Mouse (Mus musculus): ENCODE results near the gene Asb6. TPM values are rescaled to one million over a fixed set of nuclear protein-coding genes. Genes with fewer than 3 reads are reported as not detected.

Asb6 gene
- polyA plus RNA-seq, 1 experiment from 2014 or later = 47.2 TPM

DNA sequence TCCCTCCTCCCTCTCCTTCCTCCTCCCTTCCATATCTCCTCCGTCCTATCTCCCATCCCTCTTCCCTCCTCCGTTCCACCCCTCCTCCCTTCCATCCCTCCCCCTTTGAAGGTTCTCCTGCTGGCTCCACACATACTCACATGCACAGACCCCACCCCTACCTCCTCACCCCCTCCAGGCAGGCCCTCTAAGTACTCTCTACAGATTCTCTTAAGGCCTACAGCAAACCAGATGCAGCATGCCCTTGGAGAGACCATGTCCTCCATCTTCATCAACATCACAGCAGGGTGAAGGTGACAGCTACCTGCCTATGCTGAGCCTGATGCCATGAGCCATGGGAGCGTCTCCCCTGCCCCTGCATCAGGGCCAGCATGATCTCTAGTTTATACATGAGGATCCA is 52.9 kb downstream of the Asb6 start:
- no peak overlapping the region for H3K4me3 ChIP-seq (replicated peaks; ENCODE audit: low read length)
- peaks cover 11% of the 10 kb centered on the region for H3K4me1 ChIP-seq (replicated peaks; ENCODE audit: control insufficient read depth, insufficient read depth, low read length)
- 80% methylated on average over 3 of the region's 3 CpGs for WGBS
- H3K9ac ChIP-seq (replicated peaks; ENCODE audit: low read depth, low read length) = no peak overlapping the region
- H3K4me2 ChIP-seq (ENCODE audit: low read length) = no peak overlapping the region
- no peaks in the 10 kb centered on the region for H3K36me3 ChIP-seq (ENCODE audit: control insufficient read depth, insufficient read depth)
- ATAC-seq = no peak
- H3K27ac ChIP-seq (ENCODE audit: low read length) = no peak overlapping the region
- no peaks in the 10 kb centered on the region for H3K9me3 ChIP-seq (ENCODE audit: control insufficient read depth, low read length)
- no peaks in the 10 kb centered on the region for H3K27me3 ChIP-seq (replicated peaks; ENCODE audit: control insufficient read depth, insufficient read depth, low read length)

DNA sequence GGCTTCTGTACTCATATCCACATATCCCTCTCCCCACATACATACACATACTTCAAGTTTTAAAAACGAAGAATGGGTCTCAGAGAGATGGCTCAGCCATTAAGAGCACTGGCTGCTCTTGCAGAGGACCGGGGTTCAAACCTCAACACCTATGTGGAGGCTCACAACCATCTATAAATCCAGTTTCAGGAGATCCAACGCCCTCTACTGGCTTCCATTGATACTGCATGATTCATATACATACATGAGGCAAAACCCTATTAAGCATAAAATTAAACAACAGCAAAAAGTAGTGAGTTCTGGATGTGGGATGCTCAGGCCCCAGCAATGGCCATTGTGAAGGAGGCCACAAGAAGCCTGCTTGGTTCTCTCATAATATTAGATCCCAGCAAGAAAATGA is 54.2 kb downstream of the Asb6 start:
- Histone ChIP-seq H3K9me3 (ENCODE audit: control insufficient read depth, low read length) (no peaks in the 10 kb centered on the region), H3K27me3 (replicated peaks; ENCODE audit: control insufficient read depth, insufficient read depth, low read length) (no peaks in the 10 kb centered on the region), H3K4me2 (ENCODE audit: low read length) (no peak overlapping the region), H3K9ac (replicated peaks; ENCODE audit: low read depth, low read length) (no peak overlapping the region), H3K4me3 (replicated peaks; ENCODE audit: low read length) (no peak overlapping the region), H3K36me3 (ENCODE audit: control insufficient read depth, insufficient read depth) (no peaks in the 10 kb centered on the region), H3K27ac (ENCODE audit: low read length) (no peak overlapping the region), H3K4me1 (replicated peaks; ENCODE audit: control insufficient read depth, insufficient read depth, low read length) (peaks cover 23% of the 10 kb centered on the region)
- no peak for ATAC-seq
- 60% methylated on average over 3 of the region's 3 CpGs for WGBS

DNA sequence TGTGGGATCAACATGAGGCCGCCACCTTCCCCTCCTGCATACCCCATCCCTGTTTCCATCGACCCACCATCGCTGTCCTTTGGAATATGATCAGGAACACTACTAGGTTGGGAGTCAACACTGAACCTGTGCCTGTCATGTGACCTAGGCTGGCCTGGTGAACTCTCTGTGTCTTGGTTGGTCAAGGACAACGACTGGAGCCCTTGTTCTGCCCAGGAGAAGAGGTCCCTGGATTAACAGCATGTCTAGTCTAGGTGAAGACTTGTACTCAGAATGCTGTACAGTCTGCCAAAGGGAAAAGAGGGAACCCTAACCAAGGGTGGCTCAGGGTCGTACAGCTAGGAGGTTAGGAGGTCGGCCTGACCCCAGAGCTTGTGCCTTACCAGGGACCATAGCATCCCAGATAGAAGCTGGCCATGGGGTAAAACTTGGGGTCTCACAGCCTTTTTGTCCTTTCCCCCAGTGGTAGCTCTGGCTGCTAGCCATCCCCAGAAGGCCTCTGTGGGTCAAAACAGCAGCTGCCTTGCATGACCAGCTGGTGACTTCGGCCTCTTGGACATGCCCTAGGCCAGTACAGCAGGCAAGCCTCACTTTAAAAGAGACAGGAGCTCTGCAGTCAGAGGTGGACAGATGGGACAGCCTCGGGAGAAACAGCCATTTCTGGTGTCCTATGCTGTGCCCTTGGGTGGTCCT is 56.7 kb downstream of the Asb6 start:
- H3K9ac ChIP-seq (replicated peaks; ENCODE audit: low read depth, low read length) = no peak overlapping the region
- no peak for ATAC-seq
- H3K9me3 ChIP-seq (ENCODE audit: control insufficient read depth, low read length) = no peaks in the 10 kb centered on the region
- WGBS = 84% methylated on average over 8 of the region's 8 CpGs
- no peak overlapping the region for H3K4me3 ChIP-seq (replicated peaks; ENCODE audit: low read length)
- H3K27me3 ChIP-seq (replicated peaks; ENCODE audit: control insufficient read depth, insufficient read depth, low read length) = no peaks in the 10 kb centered on the region
- no peak overlapping the region for H3K4me2 ChIP-seq (ENCODE audit: low read length)
- H3K27ac ChIP-seq (ENCODE audit: low read length) = no peak overlapping the region
- peaks cover 24% of the 10 kb centered on the region for H3K4me1 ChIP-seq (replicated peaks; ENCODE audit: control insufficient read depth, insufficient read depth, low read length)
- no peaks in the 10 kb centered on the region for H3K36me3 ChIP-seq (ENCODE audit: control insufficient read depth, insufficient read depth)

Other genes starting within 250 kb of the Asb6 start
- 0.89 and 0.93 TPM in 2 replicates for gene Cstad, start 235.3 kb downstream of the Asb6 start, polyA plus RNA-seq (2015; fragmentation: Nextera tagmentation; extraction: Ambion mirVana)
- 2.1 and 2.9 TPM in 2 replicates for gene 1700001O22Rik, start 26.7 kb downstream of the Asb6 start, polyA plus RNA-seq (2015; fragmentation: Nextera tagmentation; extraction: Ambion mirVana)
- gene Ntmt1, start 22.5 kb downstream of the Asb6 start, polyA plus RNA-seq (2015; fragmentation: Nextera tagmentation; extraction: Ambion mirVana) = 120 and 121 TPM in 2 replicates
- 1.9 and 4.0 TPM in 2 replicates for gene Prrx2, start 4.6 kb upstream of the Asb6 start, polyA plus RNA-seq (2015; fragmentation: Nextera tagmentation; extraction: Ambion mirVana)
- gene Ptges, start 99.5 kb upstream of the Asb6 start, polyA plus RNA-seq (2015; fragmentation: Nextera tagmentation; extraction: Ambion mirVana) = 3.3 and 4.4 TPM in 2 replicates
- 21.3 and 25.3 TPM in 2 replicates for gene Tor1b, start 122.6 kb upstream of the Asb6 start, polyA plus RNA-seq (2015; fragmentation: Nextera tagmentation; extraction: Ambion mirVana)
- gene Tor1a, start 137.6 kb upstream of the Asb6 start, polyA plus RNA-seq (2015; fragmentation: Nextera tagmentation; extraction: Ambion mirVana) = 105 and 108 TPM in 2 replicates
- gene BC005624, start 151.9 kb upstream of the Asb6 start, polyA plus RNA-seq (2015; fragmentation: Nextera tagmentation; extraction: Ambion mirVana) = 83.9 and 93.5 TPM in 2 replicates
- gene Usp20, start 151.9 kb upstream of the Asb6 start, polyA plus RNA-seq (2015; fragmentation: Nextera tagmentation; extraction: Ambion mirVana) = 37.6 and 48.8 TPM in 2 replicates

All from forebrain, embryonic 16.5 days (tissue).